Mouse (Mus musculus): Measurements from ENCODE around the gene Kmt5c.

DNA sequence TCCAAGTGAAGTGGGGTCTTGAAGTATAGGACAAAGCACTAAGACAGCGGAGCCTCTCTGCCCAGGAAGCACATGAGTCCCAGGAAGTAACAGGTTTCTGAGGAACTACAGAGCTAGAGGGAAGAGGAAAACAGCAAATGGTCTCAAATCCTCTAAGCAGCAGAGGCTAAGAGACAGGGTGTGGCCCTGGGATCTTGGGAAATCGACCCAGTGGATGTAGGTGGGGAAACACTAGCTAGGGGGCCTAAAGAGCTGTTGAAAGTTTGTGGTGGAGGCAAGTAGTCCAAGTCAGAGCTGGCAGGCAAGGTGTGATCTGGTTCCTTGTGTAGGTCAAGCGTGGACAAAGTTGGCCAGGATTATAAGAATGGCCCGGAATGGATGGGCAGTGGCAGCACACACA lies 8.4 kb downstream of the Kmt5c start:
- TF ChIP-seq CTCF (IDR thresholded peaks at IDR 0.05; ENCODE audit: low read depth, low read length) (no peak), POLR2A (IDR thresholded peaks at IDR 0.05; ENCODE audit: extremely low read depth, insufficient read depth, low read length) (no peak)

Measured in liver, adult 2 months (tissue).